Mouse (Mus musculus): ENCODE results near the gene Rprd2.
"Not testable (repeated sequence)": the region's sequence is repeated elsewhere in the genome, so short reads cannot be mapped to it uniquely, and the experiment has no call there.

The Rprd2 gene

GRCm38 (mm10) chr3:95818026-95818511, 594 bp downstream of the Rprd2 start:
- DNase-seq (ENCODE audit: low read depth, low spot score), result peak; percentile 84

GRCm38 (mm10) chr3:95816681-95817080, 2.0 kb downstream of the Rprd2 start:
- no peak for DNase-seq (ENCODE audit: low read depth, low spot score)

GRCm38 (mm10) chr3:95808384-95808783, 10.3 kb downstream of the Rprd2 start:
- no peak for DNase-seq (ENCODE audit: low read depth, low spot score)

GRCm38 (mm10) chr3:95807630-95808029, 11.0 kb downstream of the Rprd2 start:
- not testable (repeated sequence) for DNase-seq (ENCODE audit: low read depth, low spot score)

- DNase-seq (ENCODE audit: low read depth, low spot score), result no peak
Measured at GRCm38 (mm10) chr3:95806677-95807076, 12.0 kb downstream of the Rprd2 start.

GRCm38 (mm10) chr3:95803851-95804250, 14.8 kb downstream of the Rprd2 start:
- no peak for DNase-seq (ENCODE audit: low read depth, low spot score)

- no peak for DNase-seq (ENCODE audit: low read depth, low spot score)
Measured at GRCm38 (mm10) chr3:95798756-95799155, 19.9 kb downstream of the Rprd2 start.

- no peak for DNase-seq (ENCODE audit: low read depth, low spot score)
Measured at GRCm38 (mm10) chr3:95794299-95794698, 24.4 kb downstream of the Rprd2 start.

GRCm38 (mm10) chr3:95793662-95794061, 25.0 kb downstream of the Rprd2 start:
- DNase-seq (ENCODE audit: low read depth, low spot score), result no peak

GRCm38 (mm10) chr3:95785501-95785900, 33.2 kb downstream of the Rprd2 start:
- DNase-seq (ENCODE audit: low read depth, low spot score), result peak; percentile 16

- DNase-seq (ENCODE audit: low read depth, low spot score), result peak; percentile 61
Measured at GRCm38 (mm10) chr3:95771985-95772384, 46.7 kb downstream of the Rprd2 start.

GRCm38 (mm10) chr3:95765534-95765933, 53.1 kb downstream of the Rprd2 start:
- DNase-seq (ENCODE audit: low read depth, low spot score), result peak; percentile 17

- no peak for DNase-seq (ENCODE audit: low read depth, low spot score)
Measured at GRCm38 (mm10) chr3:95763811-95764210, 54.9 kb downstream of the Rprd2 start.

- no peak for DNase-seq (ENCODE audit: low read depth, low spot score)
Measured at GRCm38 (mm10) chr3:95762961-95763360, 55.7 kb downstream of the Rprd2 start.

- DNase-seq (ENCODE audit: low read depth, low spot score), result peak; percentile 80
Measured at GRCm38 (mm10) chr3:95761771-95762170, 56.9 kb downstream of the Rprd2 start.

- DNase-seq (ENCODE audit: low read depth, low spot score), result no peak
Measured at GRCm38 (mm10) chr3:95760656-95761055, 58.0 kb downstream of the Rprd2 start.

- DNase-seq (ENCODE audit: low read depth, low spot score), result no peak
Measured at GRCm38 (mm10) chr3:95760106-95760505, 58.6 kb downstream of the Rprd2 start, which contains the start of gene Tars2. Gene Tars2 (minus strand): TSS chr3:95760206.

- DNase-seq (ENCODE audit: low read depth, low spot score), result peak; percentile 44
Measured at GRCm38 (mm10) chr3:95758467-95759218, 60.0 kb downstream of the Rprd2 start.

- DNase-seq (ENCODE audit: low read depth, low spot score), result no peak
Measured at GRCm38 (mm10) chr3:95756808-95757207, 61.9 kb downstream of the Rprd2 start.

GRCm38 (mm10) chr3:95754345-95755206, 64.1 kb downstream of the Rprd2 start:
- peak; percentile 98 for DNase-seq (ENCODE audit: low read depth, low spot score)

GRCm38 (mm10) chr3:95752935-95753334, 65.7 kb downstream of the Rprd2 start:
- no peak for DNase-seq (ENCODE audit: low read depth, low spot score)

- DNase-seq (ENCODE audit: low read depth, low spot score), result peak; percentile 66
Measured at GRCm38 (mm10) chr3:95740406-95740805, 78.3 kb downstream of the Rprd2 start.
